Mouse (Mus musculus): Measurements from ENCODE around the gene Zdhhc14. TPM values are rescaled to one million over a fixed set of nuclear protein-coding genes. Genes with fewer than 3 reads are reported as not detected.

The Zdhhc14 gene
- polyA plus RNA-seq, 1 experiment from 2014 or later = 9.4 TPM

GRCm38 (mm10) chr17:5668981-5669380, 176.6 kb downstream of the Zdhhc14 start:
- H3K4me1 ChIP-seq (ENCODE audit: control insufficient read depth, insufficient read depth, low read length) = peaks cover 3% of the 10 kb centered on the region
- no peaks in the 10 kb centered on the region for H3K27me3 ChIP-seq (ENCODE audit: control insufficient read depth, insufficient read depth, low read depth, low read length)
- H3K9ac ChIP-seq (ENCODE audit: low read depth, low read length) = no peak overlapping the region
- H3K9me3 ChIP-seq (replicated peaks; ENCODE audit: control insufficient read depth, low read length, poor library complexity, severe bottlenecking) = no peaks in the 10 kb centered on the region
- no peak overlapping the region for H3K4me2 ChIP-seq (ENCODE audit: low read length)
- no peak overlapping the region for H3K27ac ChIP-seq (ENCODE audit: low read length)
- no peak overlapping the region for H3K4me3 ChIP-seq (ENCODE audit: low read depth, low read length)
- H3K36me3 ChIP-seq (ENCODE audit: control insufficient read depth, insufficient read depth, low read length) = no peaks in the 10 kb centered on the region
- WGBS = 53% methylated on average over 7 of the region's 7 CpGs
- no peak for ATAC-seq

- H3K9ac ChIP-seq (ENCODE audit: low read depth, low read length) = no peak overlapping the region
- H3K27me3 ChIP-seq (ENCODE audit: control insufficient read depth, insufficient read depth, low read depth, low read length) = no peaks in the 10 kb centered on the region
- no peaks in the 10 kb centered on the region for H3K36me3 ChIP-seq (ENCODE audit: control insufficient read depth, insufficient read depth, low read length)
- no peak overlapping the region for H3K4me2 ChIP-seq (ENCODE audit: low read length)
- H3K4me1 ChIP-seq (ENCODE audit: control insufficient read depth, insufficient read depth, low read length) = peaks cover 2% of the 10 kb centered on the region; the same call in 1 of the 2 replicates
- WGBS = 48% methylated on average over 8 of the region's 8 CpGs
- ATAC-seq = no peak
- no peak overlapping the region for H3K27ac ChIP-seq (ENCODE audit: low read length)
- H3K9me3 ChIP-seq (replicated peaks; ENCODE audit: control insufficient read depth, low read length, poor library complexity, severe bottlenecking) = no peaks in the 10 kb centered on the region
- no peak overlapping the region for H3K4me3 ChIP-seq (ENCODE audit: low read depth, low read length)
These were observed 183.6 kb downstream of the Zdhhc14 start for GRCm38 (mm10) chr17:5675951-5676350.

GRCm38 (mm10) chr17:5679315-5679714, 187.0 kb downstream of the Zdhhc14 start:
- H3K9ac ChIP-seq (ENCODE audit: low read depth, low read length) = no peak overlapping the region
- H3K36me3 ChIP-seq (ENCODE audit: control insufficient read depth, insufficient read depth, low read length) = no peaks in the 10 kb centered on the region
- no peak for ATAC-seq
- H3K27ac ChIP-seq (ENCODE audit: low read length) = no peak overlapping the region
- no peak overlapping the region for H3K4me2 ChIP-seq (ENCODE audit: low read length)
- no peaks in the 10 kb centered on the region for H3K9me3 ChIP-seq (replicated peaks; ENCODE audit: control insufficient read depth, low read length, poor library complexity, severe bottlenecking)
- no peak overlapping the region for H3K4me3 ChIP-seq (ENCODE audit: low read depth, low read length)
- peaks cover 2% of the 10 kb centered on the region; the same call in 1 of the 2 replicates for H3K4me1 ChIP-seq (ENCODE audit: control insufficient read depth, insufficient read depth, low read length)
- WGBS = 50% methylated on average over 1 of the region's 1 CpGs
- no peaks in the 10 kb centered on the region for H3K27me3 ChIP-seq (ENCODE audit: control insufficient read depth, insufficient read depth, low read depth, low read length)

GRCm38 (mm10) chr17:5685324-5685723, 193.0 kb downstream of the Zdhhc14 start:
- H3K36me3 ChIP-seq (ENCODE audit: control insufficient read depth, insufficient read depth, low read length) = no peaks in the 10 kb centered on the region
- no peak for ATAC-seq
- H3K27me3 ChIP-seq (ENCODE audit: control insufficient read depth, insufficient read depth, low read depth, low read length) = no peaks in the 10 kb centered on the region
- no peak overlapping the region for H3K9ac ChIP-seq (ENCODE audit: low read depth, low read length)
- no peaks in the 10 kb centered on the region for H3K9me3 ChIP-seq (replicated peaks; ENCODE audit: control insufficient read depth, low read length, poor library complexity, severe bottlenecking)
- no peak overlapping the region for H3K4me3 ChIP-seq (ENCODE audit: low read depth, low read length)
- H3K27ac ChIP-seq (ENCODE audit: low read length) = no peak overlapping the region
- 90% methylated on average over 7 of the region's 7 CpGs for WGBS
- H3K4me1 ChIP-seq (ENCODE audit: control insufficient read depth, insufficient read depth, low read length) = no peaks in the 10 kb centered on the region
- no peak overlapping the region for H3K4me2 ChIP-seq (ENCODE audit: low read length)

- WGBS = 91% methylated on average over 4 of the region's 4 CpGs
- no peaks in the 10 kb centered on the region for H3K27me3 ChIP-seq (ENCODE audit: control insufficient read depth, insufficient read depth, low read depth, low read length)
- no peak overlapping the region for H3K4me2 ChIP-seq (ENCODE audit: low read length)
- ATAC-seq = no peak
- no peaks in the 10 kb centered on the region for H3K36me3 ChIP-seq (ENCODE audit: control insufficient read depth, insufficient read depth, low read length)
- H3K9ac ChIP-seq (ENCODE audit: low read depth, low read length) = no peak overlapping the region
- H3K27ac ChIP-seq (ENCODE audit: low read length) = no peak overlapping the region
- no peaks in the 10 kb centered on the region for H3K9me3 ChIP-seq (replicated peaks; ENCODE audit: control insufficient read depth, low read length, poor library complexity, severe bottlenecking)
- no peaks in the 10 kb centered on the region for H3K4me1 ChIP-seq (ENCODE audit: control insufficient read depth, insufficient read depth, low read length)
- H3K4me3 ChIP-seq (ENCODE audit: low read depth, low read length) = no peak overlapping the region
These were observed 195.5 kb downstream of the Zdhhc14 start for GRCm38 (mm10) chr17:5687810-5688209.

GRCm38 (mm10) chr17:5688222-5688621, 195.9 kb downstream of the Zdhhc14 start:
- ATAC-seq = no peak
- WGBS = 97% methylated on average over 2 of the region's 2 CpGs
- Histone ChIP-seq H3K27ac (ENCODE audit: low read length) (no peak overlapping the region), H3K4me3 (ENCODE audit: low read depth, low read length) (no peak overlapping the region), H3K36me3 (ENCODE audit: control insufficient read depth, insufficient read depth, low read length) (no peaks in the 10 kb centered on the region), H3K4me1 (ENCODE audit: control insufficient read depth, insufficient read depth, low read length) (no peaks in the 10 kb centered on the region), H3K4me2 (ENCODE audit: low read length) (no peak overlapping the region), H3K9me3 (replicated peaks; ENCODE audit: control insufficient read depth, low read length, poor library complexity, severe bottlenecking) (no peaks in the 10 kb centered on the region), H3K27me3 (ENCODE audit: control insufficient read depth, insufficient read depth, low read depth, low read length) (no peaks in the 10 kb centered on the region), H3K9ac (ENCODE audit: low read depth, low read length) (no peak overlapping the region)

- ATAC-seq = no peak
- Histone ChIP-seq H3K4me3 (ENCODE audit: low read depth, low read length) (no peak overlapping the region), H3K27me3 (ENCODE audit: control insufficient read depth, insufficient read depth, low read depth, low read length) (no peaks in the 10 kb centered on the region)
These were observed 196.3 kb downstream of the Zdhhc14 start for GRCm38 (mm10) chr17:5688669-5689068.

GRCm38 (mm10) chr17:5690746-5691535, 198.6 kb downstream of the Zdhhc14 start:
- WGBS = 84% methylated on average over 8 of the region's 8 CpGs
- no peak overlapping the region for H3K4me2 ChIP-seq (ENCODE audit: low read length)
- H3K27ac ChIP-seq (ENCODE audit: low read length) = no peak overlapping the region
- no peaks in the 10 kb centered on the region for H3K9me3 ChIP-seq (replicated peaks; ENCODE audit: control insufficient read depth, low read length, poor library complexity, severe bottlenecking)
- no peaks in the 10 kb centered on the region for H3K36me3 ChIP-seq (ENCODE audit: control insufficient read depth, insufficient read depth, low read length)
- H3K4me1 ChIP-seq (ENCODE audit: control insufficient read depth, insufficient read depth, low read length) = no peaks in the 10 kb centered on the region
- ATAC-seq = no peak
- no peak overlapping the region for H3K9ac ChIP-seq (ENCODE audit: low read depth, low read length)
- H3K27me3 ChIP-seq (ENCODE audit: control insufficient read depth, insufficient read depth, low read depth, low read length) = no peaks in the 10 kb centered on the region
- no peak overlapping the region for H3K4me3 ChIP-seq (ENCODE audit: low read depth, low read length)

More at GRCm38 (mm10) chr17:5688669-5689068, 196.3 kb downstream of the Zdhhc14 start:
- Histone ChIP-seq H3K27ac (ENCODE audit: low read length) (no peak overlapping the region), H3K4me1 (ENCODE audit: control insufficient read depth, insufficient read depth, low read length) (no peaks in the 10 kb centered on the region), H3K9me3 (replicated peaks; ENCODE audit: control insufficient read depth, low read length, poor library complexity, severe bottlenecking) (no peaks in the 10 kb centered on the region), H3K36me3 (ENCODE audit: control insufficient read depth, insufficient read depth, low read length) (no peaks in the 10 kb centered on the region), H3K9ac (ENCODE audit: low read depth, low read length) (no peak overlapping the region), H3K4me2 (ENCODE audit: low read length) (no peak overlapping the region)

- ATAC-seq = no peak
- no peaks in the 10 kb centered on the region for H3K36me3 ChIP-seq (ENCODE audit: control insufficient read depth, insufficient read depth, low read length)
These were observed 200.3 kb downstream of the Zdhhc14 start for GRCm38 (mm10) chr17:5692661-5693060.

More at GRCm38 (mm10) chr17:5692661-5693060, 200.3 kb downstream of the Zdhhc14 start:
- WGBS = 81% methylated on average over 3 of the region's 3 CpGs
- Histone ChIP-seq H3K27me3 (ENCODE audit: control insufficient read depth, insufficient read depth, low read depth, low read length) (no peaks in the 10 kb centered on the region), H3K9me3 (replicated peaks; ENCODE audit: control insufficient read depth, low read length, poor library complexity, severe bottlenecking) (no peaks in the 10 kb centered on the region), H3K4me2 (ENCODE audit: low read length) (no peak overlapping the region), H3K9ac (ENCODE audit: low read depth, low read length) (no peak overlapping the region), H3K4me3 (ENCODE audit: low read depth, low read length) (no peak overlapping the region), H3K4me1 (ENCODE audit: control insufficient read depth, insufficient read depth, low read length) (no peaks in the 10 kb centered on the region), H3K27ac (ENCODE audit: low read length) (no peak overlapping the region)
